Mouse (Mus musculus) liver, adult 2 months (tissue): ENCODE data around the gene Kbtbd13. TPM values are rescaled to one million over a fixed set of nuclear protein-coding genes. Genes with fewer than 3 reads are reported as not detected.

Experiments used
- DNase-seq: peaks from one replicate; pipeline ENCODE4 v3.0.0-alpha.2; 2011; ENCODE audit warnings: low read depth, low spot score; ENCODE audit errors: extremely low read depth
- H3K27ac ChIP-seq: fragments of 200-500 bp; replicated peaks from 2 replicates; pipeline ENCODE4 v1.5.1; 2012; ENCODE audit warnings: low read depth, mild to moderate bottlenecking, control low read depth, inconsistent platforms, low read length; ENCODE audit not compliant: insufficient read depth
- H3K27me3 ChIP-seq: fragments of 200-500 bp; 2 replicates; pipeline ENCODE4 v1.6.1; 2012; ENCODE audit warnings: mild to moderate bottlenecking, moderate library complexity, low read length, inconsistent platforms; ENCODE audit not compliant: control insufficient read depth, insufficient read depth
- H3K36me3 ChIP-seq: fragments of 200-500 bp; 2 replicates; pipeline ENCODE4 v1.6.1; 2012; ENCODE audit warnings: low read length, inconsistent platforms; ENCODE audit not compliant: control insufficient read depth, insufficient read depth
- H3K4me1 ChIP-seq: fragments of 200-500 bp; 2 replicates; pipeline ENCODE4 v1.6.1; 2011; ENCODE audit warnings: low read length; ENCODE audit not compliant: control insufficient read depth, insufficient read depth
- H3K4me3 ChIP-seq: fragments of 200-500 bp; 2 replicates; pipeline ENCODE4 v1.5.1; 2011; ENCODE audit warnings: low read depth, mild to moderate bottlenecking, control low read depth, low read length, moderate library complexity; ENCODE audit not compliant: insufficient read depth
- H3K79me2 ChIP-seq: fragments of 200-500 bp; 2 replicates; pipeline ENCODE4 v1.6.1; 2012; ENCODE audit warnings: inconsistent platforms, mild to moderate bottlenecking, low read length, moderate library complexity; ENCODE audit not compliant: control insufficient read depth, insufficient read depth
- H3K9ac ChIP-seq: fragments of 200-500 bp; 2 replicates; pipeline ENCODE4 v1.6.1; 2012; ENCODE audit warnings: low read depth, mild to moderate bottlenecking, control low read depth, inconsistent platforms, low read length
- CTCF ChIP-seq: fragments of 200-500 bp; IDR thresholded peaks from 2 replicates; pipeline ENCODE4 v1.5.1; 2011; ENCODE audit warnings: low read depth, low read length, control low read depth
- POLR2A ChIP-seq: fragments of 200-500 bp; IDR thresholded peaks from 2 replicates; pipeline ENCODE4 v1.6.1; 2011; ENCODE audit warnings: low read length, control low read depth; ENCODE audit not compliant: insufficient read depth; ENCODE audit errors: extremely low read depth
- WGBS: fragments of 180-500 bp; shearing (Covaris S2); methylation state at CpG from one replicate; pipeline ENCODE4 v1.1.7; 2018; 5-methylcytosine and 5-hydroxymethylcytosine counted together
- polyA plus RNA-seq: library from polyadenylated mRNA; depleted of rRNA; stranded (reverse); fragments of >200 nt; gene quantifications from 2 replicates; pipeline ENCODE4 v1.2.3, GENCODE M21; 2012
- total RNA-seq: library from RNA; depleted of rRNA; stranded (reverse); fragments of >200 nt; gene quantifications from 2 replicates; pipeline ENCODE4 v1.2.3, GENCODE M21; 2014

Gene Kbtbd13
- total and polyA plus RNA-seq, 2 experiments, result 0.28 to 0.49 TPM

DNA sequence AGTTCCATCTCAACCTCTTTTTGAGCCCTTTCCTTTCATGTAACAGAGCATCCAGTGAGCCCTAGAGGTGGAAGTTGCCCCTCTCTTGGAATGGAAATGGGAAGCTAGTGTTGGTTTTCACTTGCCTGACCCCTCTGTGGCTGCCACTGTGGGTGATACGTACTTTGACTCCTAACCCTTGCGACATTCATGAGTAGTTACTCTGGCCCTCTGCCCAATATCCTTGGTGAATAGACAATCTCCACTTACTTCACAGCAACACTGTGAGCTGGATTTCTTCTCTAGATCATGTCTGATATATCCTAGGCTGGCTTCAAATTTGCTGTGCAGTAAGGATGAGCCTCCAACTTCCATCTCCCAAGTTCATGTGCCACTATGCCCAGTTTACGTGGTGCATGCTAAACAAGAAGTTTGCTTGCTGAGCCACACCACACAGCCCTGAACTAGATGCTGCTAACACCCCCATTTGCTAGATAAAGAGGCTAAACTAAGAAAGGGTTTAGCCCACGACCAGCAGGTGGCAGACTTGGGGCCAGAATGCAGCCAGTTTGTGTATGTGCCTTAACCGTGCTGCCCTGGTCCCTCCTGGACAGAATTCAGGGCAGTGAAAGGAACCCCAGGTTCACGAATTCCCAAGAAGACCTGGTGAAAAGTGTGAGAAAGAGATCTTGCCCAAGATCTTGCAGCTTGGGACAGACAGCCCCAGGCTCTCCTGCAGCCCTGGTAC is 1.3 kb upstream of the Kbtbd13 start:
- no peaks in the 10 kb centered on the region for H3K36me3 ChIP-seq
- DNase-seq, result peak; percentile 91
- H3K27ac ChIP-seq, result no peak overlapping the region
- H3K4me3 ChIP-seq, result no peak overlapping the region
- H3K4me1 ChIP-seq, result peaks cover 11% of the 10 kb centered on the region; the same call in 1 of the 2 replicates
- H3K79me2 ChIP-seq, result no peaks in the 10 kb centered on the region
- 6% methylated on average over 6 of the region's 6 CpGs for WGBS
- H3K27me3 ChIP-seq, result peaks cover 7% of the 10 kb centered on the region; the same call in 1 of the 2 replicates
- no peak overlapping the region for H3K9ac ChIP-seq
- TF ChIP-seq POLR2A (no peak), CTCF (peak; percentile 82)

DNA sequence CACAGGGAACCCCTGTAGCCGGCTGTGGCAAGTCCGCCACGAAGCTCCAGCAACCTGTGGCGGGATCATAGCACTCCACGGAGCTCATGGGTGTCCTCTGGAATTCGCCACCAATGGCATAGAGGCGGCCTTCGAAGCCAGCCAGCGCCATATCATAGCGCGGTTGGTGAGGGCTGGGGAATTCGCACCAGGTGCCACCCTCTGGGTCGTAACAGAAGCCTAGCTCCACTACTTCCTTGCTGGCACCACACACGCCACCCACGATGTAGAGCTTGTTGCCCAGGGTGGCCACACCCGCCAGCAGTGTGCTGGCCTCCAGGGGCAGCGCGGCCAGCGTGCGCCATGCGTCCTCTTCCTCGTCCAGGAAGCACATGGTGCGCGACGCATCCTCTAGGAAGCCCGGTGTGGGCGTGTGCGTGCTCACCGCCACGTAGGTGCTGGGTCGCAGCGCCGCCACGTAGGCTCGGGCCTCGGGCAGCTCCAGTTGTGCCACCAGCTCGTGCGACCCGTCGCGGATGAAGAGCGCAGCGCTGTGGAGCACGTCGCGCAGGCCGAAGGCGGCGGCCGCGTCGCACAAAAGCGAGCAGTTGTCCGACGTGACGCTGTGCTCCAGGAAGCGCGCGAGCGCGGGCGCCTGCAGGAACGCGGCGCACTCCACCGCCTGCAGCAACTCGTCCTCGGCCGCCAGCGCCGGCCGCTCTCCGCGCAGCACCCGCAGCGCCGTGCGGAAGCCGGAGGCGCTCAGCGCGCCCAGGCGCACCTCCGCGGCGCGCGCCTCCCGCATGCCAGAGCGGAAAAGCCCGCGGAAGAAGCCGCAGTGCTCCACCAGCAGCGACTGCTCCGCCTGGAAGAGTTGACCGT is 470 bp downstream of the Kbtbd13 start:
- Histone ChIP-seq H3K9ac (no peak overlapping the region), H3K27me3 (peaks cover 7% of the 10 kb centered on the region; the same call in 1 of the 2 replicates), H3K4me3 (peak overlapping the region; percentile 37; the same call in 1 of the 2 replicates), H3K36me3 (no peaks in the 10 kb centered on the region), H3K4me1 (peaks cover 11% of the 10 kb centered on the region; the same call in 1 of the 2 replicates), H3K27ac (no peak overlapping the region), H3K79me2 (no peaks in the 10 kb centered on the region)
- 15% methylated on average over 95 of the region's 96 CpGs for WGBS
- TF ChIP-seq POLR2A (no peak), CTCF (no peak)
- no peak for DNase-seq

DNA sequence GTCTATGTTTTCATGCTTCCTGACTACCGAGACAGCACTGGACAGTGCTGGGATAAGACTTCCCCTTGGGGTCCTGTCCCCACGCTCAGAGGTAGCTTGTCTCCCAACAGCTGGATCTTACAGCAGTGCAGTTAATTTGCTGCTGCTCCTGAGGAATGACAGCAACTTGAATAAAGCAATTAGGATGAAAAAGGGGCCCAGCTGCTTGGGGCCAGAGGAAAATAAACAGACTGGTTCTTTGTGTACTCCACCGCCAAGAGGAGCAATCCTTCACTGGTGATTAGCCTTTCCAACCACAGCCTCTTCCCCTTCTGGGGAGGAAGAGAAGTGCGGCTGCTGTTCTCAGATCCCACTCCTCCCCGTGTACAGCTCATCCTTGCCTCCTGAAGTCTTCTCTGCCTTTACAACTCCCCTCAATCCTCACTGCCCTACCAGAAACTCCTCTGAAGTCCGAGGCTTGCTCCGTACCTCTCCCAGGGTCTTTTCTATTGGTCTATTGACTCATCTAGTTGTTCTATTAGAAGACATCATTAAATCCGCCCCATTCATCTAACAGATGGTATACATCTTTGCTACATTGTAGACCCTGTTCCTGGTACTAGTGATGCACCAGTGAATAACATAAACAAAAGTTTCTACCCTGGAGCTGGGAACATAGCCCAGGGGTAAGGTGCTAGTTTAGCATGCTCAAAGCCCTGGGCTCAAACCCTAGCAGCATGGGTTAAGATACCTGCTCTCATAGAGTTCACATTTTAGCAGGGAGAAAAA is 4.9 kb downstream of the Kbtbd13 start:
- no peak overlapping the region for H3K9ac ChIP-seq
- DNase-seq, result no peak
- H3K79me2 ChIP-seq, result no peaks in the 10 kb centered on the region
- H3K27ac ChIP-seq, result no peak overlapping the region
- H3K4me1 ChIP-seq, result no peaks in the 10 kb centered on the region
- peaks cover 7% of the 10 kb centered on the region; the same call in 1 of the 2 replicates for H3K27me3 ChIP-seq
- 75% methylated on average over 8 of the region's 8 CpGs for WGBS
- H3K36me3 ChIP-seq, result no peaks in the 10 kb centered on the region
- TF ChIP-seq CTCF, result no peak
- TF ChIP-seq POLR2A, result no peak
- no peak overlapping the region for H3K4me3 ChIP-seq

DNA sequence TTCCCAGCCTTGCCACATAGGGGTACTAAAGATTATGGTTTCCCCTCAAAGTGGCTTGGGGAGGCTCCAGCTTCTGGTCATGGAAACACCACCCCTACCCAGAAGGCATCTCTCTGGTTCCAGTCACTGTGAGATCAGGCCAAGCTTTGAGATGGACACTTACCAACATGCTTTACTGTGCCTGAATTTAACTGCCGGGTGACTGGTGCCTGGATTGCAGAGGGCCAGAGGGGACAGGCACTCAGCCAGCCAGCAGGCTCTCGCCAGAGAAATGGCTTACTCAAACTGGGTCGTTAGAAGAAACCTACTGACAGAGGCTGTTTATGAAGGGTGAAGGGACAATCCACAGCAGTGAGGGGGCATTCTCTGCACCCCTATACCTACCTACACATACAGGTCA is 7.2 kb downstream of the Kbtbd13 start:
- Histone ChIP-seq H3K27ac (no peak overlapping the region), H3K4me3 (no peak overlapping the region), H3K9ac (no peak overlapping the region), H3K36me3 (no peaks in the 10 kb centered on the region), H3K79me2 (no peaks in the 10 kb centered on the region), H3K27me3 (no peaks in the 10 kb centered on the region), H3K4me1 (no peaks in the 10 kb centered on the region)
- TF ChIP-seq POLR2A (no peak), CTCF (no peak)
- 42% methylated on average over 3 of the region's 3 CpGs for WGBS
- no peak for DNase-seq

DNA sequence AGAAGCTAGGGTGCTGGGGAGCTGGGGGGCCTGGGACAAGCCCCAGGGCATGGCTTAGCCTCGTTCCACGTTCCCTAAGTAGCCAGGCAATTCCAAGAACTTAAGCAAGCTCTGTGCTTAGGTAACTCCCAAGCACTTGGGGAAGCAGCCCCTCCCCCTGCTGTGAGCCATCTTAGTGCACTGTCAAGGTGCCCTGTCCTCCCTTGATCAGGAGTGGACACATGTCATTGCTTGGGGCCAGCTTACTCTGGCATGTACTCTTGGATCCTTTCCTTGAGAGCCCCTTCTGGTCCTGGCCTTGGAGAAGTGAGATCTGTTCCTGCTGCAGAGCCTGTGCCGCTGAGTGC is 8.7 kb downstream of the Kbtbd13 start:
- Histone ChIP-seq H3K4me3 (no peak overlapping the region), H3K79me2 (no peaks in the 10 kb centered on the region), H3K36me3 (no peaks in the 10 kb centered on the region), H3K9ac (no peak overlapping the region), H3K4me1 (no peaks in the 10 kb centered on the region), H3K27me3 (no peaks in the 10 kb centered on the region), H3K27ac (no peak overlapping the region)
- TF ChIP-seq CTCF (no peak), POLR2A (no peak)
- 85% methylated on average over 3 of the region's 3 CpGs for WGBS
- no peak for DNase-seq
